Mouse (Mus musculus) limb, embryonic 14.5 days (tissue): Measurements from ENCODE around the gene Ncor2. TPM values are rescaled to one million over a fixed set of nuclear protein-coding genes. Genes with fewer than 3 reads are reported as not detected.

ENCODE experiments used
- ATAC-seq: fragments of 200-750 bp; cut with Nextera tagmentation; 2 replicates; pipeline ENCODE4 v1.8.0; 2017; ENCODE audit warnings: low read depth, moderate number of reproducible peaks, moderate TSS enrichment; ENCODE audit not compliant: low FRiP score
- DNase-seq: peaks from one replicate; pipeline ENCODE4 v3.0.0-alpha.2; 2015; ENCODE audit warnings: low spot score
- H3K27ac ChIP-seq: fragments of 300-500 bp; sonication (generic); replicated peaks from 2 replicates; pipeline ENCODE4 v1.5.1; 2014; ENCODE audit warnings: low read depth, mild to moderate bottlenecking, low read length, moderate library complexity, mixed read lengths
- H3K27me3 ChIP-seq: fragments of 300-500 bp; sonication (generic); 2 replicates; pipeline ENCODE4 v1.6.1; 2014; ENCODE audit warnings: low read length, mixed read lengths; ENCODE audit not compliant: control insufficient read depth, insufficient read depth
- H3K36me3 ChIP-seq: fragments of 300-500 bp; sonication (generic); 2 replicates; pipeline ENCODE4 v1.6.1; 2014; ENCODE audit warnings: mild to moderate bottlenecking, low read length, moderate library complexity, mixed read lengths; ENCODE audit not compliant: control insufficient read depth, insufficient read depth
- H3K4me1 ChIP-seq: fragments of 300-500 bp; sonication (generic); 2 replicates; pipeline ENCODE4 v1.6.1; 2014; ENCODE audit warnings: antibody characterized with exemption, low read length, mixed read lengths; ENCODE audit not compliant: control insufficient read depth, insufficient read depth
- H3K4me2 ChIP-seq: fragments of 300-500 bp; sonication (generic); replicated peaks from 2 replicates; pipeline ENCODE4 v1.6.1; 2014; ENCODE audit warnings: low read depth, mild to moderate bottlenecking, low read length, moderate library complexity; ENCODE audit not compliant: severe bottlenecking
- H3K4me3 ChIP-seq: fragments of 300-500 bp; sonication (generic); replicated peaks from 2 replicates; pipeline ENCODE4 v1.5.1; 2014; ENCODE audit warnings: low read length
- H3K9ac ChIP-seq: fragments of 300-500 bp; sonication (generic); 2 replicates; pipeline ENCODE4 v1.6.1; 2014; ENCODE audit warnings: mild to moderate bottlenecking, low read depth, low read length, moderate library complexity; ENCODE audit not compliant: severe bottlenecking
- H3K9me3 ChIP-seq: fragments of 300-500 bp; sonication (generic); 2 replicates; pipeline ENCODE4 v1.6.1; 2016; ENCODE audit warnings: low read length; ENCODE audit not compliant: control insufficient read depth
- POLR2A ChIP-seq: fragments of 200-500 bp; IDR thresholded peaks from 2 replicates; pipeline ENCODE4 v1.8.0; 2012; ENCODE audit warnings: inconsistent platforms, mild to moderate bottlenecking, moderate library complexity, borderline replicate concordance; ENCODE audit not compliant: insufficient read depth, insufficient read length; ENCODE audit errors: extremely low read depth
- WGBS: fragments of 180-500 bp; shearing (Covaris S2); extraction: QIAGEN DNeasy Blood & Tissue Kit; methylation state at CpG from one replicate; pipeline ENCODE4 v1.1.7; 2014; 5-methylcytosine and 5-hydroxymethylcytosine counted together
- polyA plus RNA-seq, 2 experiments: library from polyadenylated mRNA; depleted of rRNA in 1 of 2; stranded (reverse) in 1 of 2; unstranded in 1 of 2; fragments of >200 nt; fragmentation: Nextera tagmentation in 1 of 2; extraction: Ambion mirVana in 1 of 2; gene quantifications; 2 replicates each; pipeline versions ENCODE4 v1.2.1 to v1.2.3; 2012 to 2014

Ncor2 gene
- polyA plus RNA-seq, 2 experiments = 39.3 to 75.9 TPM

- DNase-seq (peak; percentile 58), ATAC-seq (peak; percentile 56)
- 0 out of 2 replicates have a peak overlapping the region, but pooled peaks have one; percentile 2 for H3K9ac ChIP-seq
- H3K9me3 ChIP-seq = no peaks in the 10 kb centered on the region
- H3K4me1 ChIP-seq = peaks cover 45% of the 10 kb centered on the region
- no peaks in the 10 kb centered on the region for H3K27me3 ChIP-seq
- no peak overlapping the region for H3K4me3 ChIP-seq
- H3K36me3 ChIP-seq = peaks cover 70% of the 10 kb centered on the region
- TF ChIP-seq POLR2A = no peak
- 44% methylated on average over 6 of the region's 6 CpGs for WGBS
- H3K4me2 ChIP-seq = no peak overlapping the region
- 0 out of 2 replicates have a peak overlapping the region, but pooled peaks have one; percentile 77 for H3K27ac ChIP-seq
These were observed 67.9 kb downstream of the Ncor2 start for GRCm38 (mm10) chr5:125111137-125111536.

GRCm38 (mm10) chr5:125110722-125111121, 68.3 kb downstream of the Ncor2 start:
- ATAC-seq = 0 out of 2 replicates have a peak, but pooled peaks have one; percentile 3
- no peak for TF ChIP-seq POLR2A
- no peak overlapping the region for H3K4me3 ChIP-seq
- 0 out of 2 replicates have a peak overlapping the region, but pooled peaks have one; percentile 2 for H3K9ac ChIP-seq
- DNase-seq = no peak
- H3K27ac ChIP-seq = 0 out of 2 replicates have a peak overlapping the region, but pooled peaks have one; percentile 77
- WGBS = 55% methylated on average over 3 of the region's 3 CpGs
- H3K36me3 ChIP-seq = peaks cover 71% of the 10 kb centered on the region
- H3K4me2 ChIP-seq = no peak overlapping the region
- H3K9me3 ChIP-seq = no peaks in the 10 kb centered on the region
- no peaks in the 10 kb centered on the region for H3K27me3 ChIP-seq
- H3K4me1 ChIP-seq = peaks cover 45% of the 10 kb centered on the region

GRCm38 (mm10) chr5:125110196-125110595, 68.8 kb downstream of the Ncor2 start:
- TF ChIP-seq POLR2A = no peak
- Histone ChIP-seq H3K4me2 (no peak overlapping the region), H3K4me3 (no peak overlapping the region), H3K36me3 (peaks cover 71% of the 10 kb centered on the region), H3K9me3 (no peaks in the 10 kb centered on the region), H3K9ac (no peak overlapping the region), H3K27ac (no peak overlapping the region), H3K4me1 (peaks cover 45% of the 10 kb centered on the region), H3K27me3 (no peaks in the 10 kb centered on the region)
- ATAC-seq (no peak), DNase-seq (no peak)
- 55% methylated on average over 8 of the region's 8 CpGs for WGBS

- DNase-seq (peak; percentile 60), ATAC-seq (no peak)
- peaks cover 40% of the 10 kb centered on the region for H3K4me1 ChIP-seq
- TF ChIP-seq POLR2A = no peak
- no peak overlapping the region for H3K9ac ChIP-seq
- H3K36me3 ChIP-seq = peaks cover 74% of the 10 kb centered on the region
- no peak overlapping the region for H3K4me3 ChIP-seq
- no peak overlapping the region for H3K4me2 ChIP-seq
- H3K9me3 ChIP-seq = no peaks in the 10 kb centered on the region
- H3K27ac ChIP-seq = no peak overlapping the region
- no peaks in the 10 kb centered on the region for H3K27me3 ChIP-seq
- 56% methylated on average over 11 of the region's 11 CpGs for WGBS
These were observed 71.9 kb downstream of the Ncor2 start for GRCm38 (mm10) chr5:125107011-125107651.

GRCm38 (mm10) chr5:125106191-125106590, 72.8 kb downstream of the Ncor2 start:
- TF ChIP-seq POLR2A = no peak

More at GRCm38 (mm10) chr5:125106191-125106590, 72.8 kb downstream of the Ncor2 start:
- peaks cover 30% of the 10 kb centered on the region for H3K4me1 ChIP-seq
- no peak overlapping the region for H3K4me2 ChIP-seq
- H3K9me3 ChIP-seq = no peaks in the 10 kb centered on the region
- H3K4me3 ChIP-seq = no peak overlapping the region
- ATAC-seq (no peak), DNase-seq (no peak)
- no peak overlapping the region for H3K27ac ChIP-seq
- peaks cover 79% of the 10 kb centered on the region for H3K36me3 ChIP-seq
- 91% methylated on average over 16 of the region's 16 CpGs for WGBS
- no peaks in the 10 kb centered on the region for H3K27me3 ChIP-seq
- no peak overlapping the region for H3K9ac ChIP-seq
